Mouse (Mus musculus): ENCODE measurements at regions not wholly inside any gene's neighbourhood (a gene's known extent, or its start where the extent isn't known, plus 50 kb on each side); places are given as distances from the start of the nearest gene placed in this dataset.

DNA sequence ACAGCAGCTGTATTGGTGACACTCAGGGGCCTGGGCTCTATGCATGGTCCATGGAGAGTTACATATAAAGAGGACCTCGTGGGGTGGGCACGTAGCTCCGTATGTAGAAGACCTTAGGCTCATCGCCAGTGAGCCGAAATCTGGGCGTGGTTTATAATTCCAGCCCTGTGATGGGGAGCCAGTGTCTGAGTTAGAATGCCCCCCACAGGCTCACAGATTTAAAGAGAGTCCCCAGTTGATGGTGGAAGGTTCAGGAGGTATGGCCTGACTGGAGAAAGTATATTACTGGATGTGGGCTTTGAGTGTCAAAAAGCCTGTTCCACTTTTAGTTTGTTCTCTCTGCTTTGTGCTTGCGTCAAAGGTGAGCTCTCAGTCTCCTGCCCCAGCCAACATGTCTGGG lies 54.8 kb downstream of the 1700122O11Rik start:
- no peak for DNase-seq

- DNase-seq: no peak
Measured at GRCm38 (mm10) chr17:47981556-47982027, 56.5 kb downstream of the 1700122O11Rik start.

DNA sequence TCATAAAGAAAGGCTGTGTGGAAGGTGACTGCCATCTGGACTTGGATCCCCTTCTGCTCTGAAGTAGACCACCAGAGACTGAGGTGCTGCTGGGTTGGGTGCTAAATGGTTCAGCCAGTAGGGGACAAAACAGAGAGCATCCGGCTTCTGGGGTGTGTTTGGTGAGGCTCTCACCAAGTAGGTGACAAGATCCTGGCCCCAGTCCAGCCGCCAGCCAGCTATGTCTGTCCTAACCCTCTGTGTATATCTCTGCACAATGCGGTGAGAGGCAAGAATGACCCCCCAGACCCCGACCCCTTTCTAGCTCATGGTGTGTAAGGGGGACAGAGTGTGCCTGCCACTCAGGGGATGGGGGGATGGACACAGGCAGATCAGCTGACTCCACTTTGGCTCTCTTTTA lies 54.8 kb upstream of the Foxp4 start:
- DNase-seq: no peak

DNA sequence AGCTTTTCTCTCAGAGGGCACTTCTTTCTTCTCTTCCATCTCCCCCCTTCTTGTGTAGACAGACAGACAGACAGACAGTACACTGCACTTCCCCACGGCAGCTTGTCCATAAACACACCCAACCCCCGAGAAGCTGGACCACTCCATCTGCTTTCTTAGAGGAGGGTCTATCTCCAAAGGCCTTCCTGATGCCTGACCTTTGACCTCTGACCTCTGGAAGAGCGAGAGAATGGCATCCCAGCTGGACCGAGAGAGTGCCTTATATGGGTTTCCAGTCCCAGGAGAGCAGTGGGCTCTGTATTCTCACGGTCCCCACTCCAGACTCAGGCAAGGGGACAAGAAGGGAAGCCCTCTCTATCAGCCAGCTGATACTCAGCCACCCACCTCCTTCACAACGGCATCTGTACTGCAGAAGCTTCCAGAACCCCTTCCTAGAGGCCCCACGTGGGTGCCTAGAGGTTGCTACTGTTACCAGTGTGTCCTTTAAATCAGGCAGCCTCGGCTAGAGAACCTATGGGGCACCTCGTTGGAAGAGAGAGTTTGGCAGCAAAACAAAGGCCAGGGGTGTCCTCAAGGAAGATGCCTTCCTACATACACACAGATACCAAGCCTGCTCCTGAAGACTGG lies 54.1 kb upstream of the Foxp4 start:
- peak; percentile 41 for DNase-seq

DNA sequence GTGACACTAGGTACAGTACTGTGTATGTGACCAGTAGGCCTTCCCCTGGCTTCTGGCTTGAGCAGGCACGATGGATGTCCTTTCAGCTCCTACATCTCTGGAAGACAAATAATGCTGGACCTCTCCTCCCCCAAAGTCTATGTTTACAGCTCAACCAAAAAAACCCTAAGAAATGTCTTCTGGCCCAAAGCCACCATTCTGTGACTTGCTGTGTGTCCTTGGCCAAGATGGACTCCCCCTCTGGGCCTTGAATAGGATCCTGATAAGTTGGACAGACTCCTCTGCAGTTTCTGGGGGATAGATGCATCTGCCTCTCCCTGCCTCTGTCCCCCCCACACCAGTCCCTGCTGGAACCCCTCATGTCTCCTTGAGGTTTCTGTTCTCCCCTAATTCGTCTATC lies 53.6 kb upstream of the Foxp4 start:
- DNase-seq: no peak

DNA sequence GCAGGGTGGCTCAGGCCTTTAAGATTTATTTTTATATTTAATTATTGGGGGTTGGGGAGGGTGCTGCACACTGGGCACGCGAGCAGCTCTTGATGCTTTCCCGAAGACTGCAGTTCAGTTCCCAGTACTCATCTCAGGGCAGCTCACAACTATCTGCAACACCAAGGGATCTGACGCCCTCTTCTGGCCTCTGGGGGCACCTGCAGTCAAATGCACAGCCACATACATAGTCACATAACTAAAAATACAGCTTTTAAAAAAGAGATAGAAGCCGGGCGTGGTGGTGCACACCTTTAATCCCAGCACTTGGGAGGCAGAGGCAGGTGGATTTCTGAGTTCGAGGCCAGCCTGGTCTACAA lies 52.5 kb upstream of the Foxp4 start:
- DNase-seq: no peak

- DNase-seq: peak; percentile 80
Measured at GRCm38 (mm10) chr17:47976061-47976998, 51.9 kb upstream of the Foxp4 start.

DNA sequence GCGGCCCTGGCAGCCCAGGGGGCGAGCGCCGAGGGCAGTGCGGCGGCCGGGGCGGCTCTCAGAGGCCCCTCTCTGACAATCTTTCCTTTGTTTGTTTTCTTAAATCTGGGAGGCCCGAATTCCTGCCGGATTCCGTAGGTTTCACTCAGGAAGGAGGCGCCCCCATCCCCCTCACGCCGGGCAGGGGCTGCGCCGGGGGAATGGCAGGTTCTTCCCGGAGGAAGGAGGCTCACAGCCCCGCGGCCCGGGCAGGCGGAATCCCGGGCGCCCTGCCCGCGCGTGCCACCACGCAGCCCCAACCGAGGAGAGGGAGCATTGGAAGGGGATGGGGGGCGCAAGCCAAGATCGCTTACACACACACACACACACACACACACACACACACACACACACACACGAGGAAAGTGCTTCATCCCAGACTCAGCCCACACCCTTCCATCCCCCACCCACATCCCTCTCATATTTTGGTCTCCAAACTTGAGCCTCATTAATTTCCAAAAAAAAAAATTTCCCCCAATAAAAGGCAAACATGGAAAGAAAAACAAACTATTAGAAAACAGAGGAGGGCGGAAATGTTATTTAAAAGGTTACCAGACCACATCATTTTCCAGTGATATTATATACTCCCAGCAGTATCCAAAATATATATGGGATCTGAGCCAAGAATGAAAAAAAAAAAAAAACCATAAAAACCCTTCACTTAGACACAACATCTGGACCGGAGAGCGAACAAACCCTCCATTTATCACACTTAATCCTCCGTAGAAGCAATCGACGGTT lies 51.0 kb upstream of the Foxp4 start:
- DNase-seq: peak; percentile 70

DNA sequence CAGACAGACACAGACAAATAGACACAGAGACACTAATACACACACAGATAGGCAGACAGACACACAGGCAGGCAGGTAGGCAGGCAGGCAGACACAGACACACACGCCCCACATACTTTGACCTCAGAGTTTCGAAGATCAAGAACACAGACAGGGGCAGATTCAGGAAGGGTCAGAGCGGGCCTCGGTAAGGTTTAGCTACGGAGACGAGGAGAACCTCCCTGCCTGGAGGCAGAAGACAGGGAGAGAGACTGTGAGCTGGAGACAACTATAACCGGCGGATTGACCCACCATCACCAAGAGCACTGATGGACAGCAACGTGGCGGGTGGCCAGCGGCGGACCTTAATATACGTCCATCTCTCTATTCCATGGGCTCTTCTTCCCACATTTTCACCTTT lies 50.1 kb upstream of the Foxp4 start:
- DNase-seq: peak; percentile 37
